Mouse (Mus musculus) liver, adult 2 months (tissue): ENCODE data around the gene Sox5.

Experiments used
- CTCF ChIP-seq: fragments of 200-500 bp; IDR thresholded peaks from 2 replicates; pipeline ENCODE4 v1.5.1; 2011; ENCODE audit warnings: low read depth, low read length, control low read depth
- POLR2A ChIP-seq: fragments of 200-500 bp; IDR thresholded peaks from 2 replicates; pipeline ENCODE4 v1.6.1; 2011; ENCODE audit warnings: low read length, control low read depth; ENCODE audit not compliant: insufficient read depth; ENCODE audit errors: extremely low read depth

DNA sequence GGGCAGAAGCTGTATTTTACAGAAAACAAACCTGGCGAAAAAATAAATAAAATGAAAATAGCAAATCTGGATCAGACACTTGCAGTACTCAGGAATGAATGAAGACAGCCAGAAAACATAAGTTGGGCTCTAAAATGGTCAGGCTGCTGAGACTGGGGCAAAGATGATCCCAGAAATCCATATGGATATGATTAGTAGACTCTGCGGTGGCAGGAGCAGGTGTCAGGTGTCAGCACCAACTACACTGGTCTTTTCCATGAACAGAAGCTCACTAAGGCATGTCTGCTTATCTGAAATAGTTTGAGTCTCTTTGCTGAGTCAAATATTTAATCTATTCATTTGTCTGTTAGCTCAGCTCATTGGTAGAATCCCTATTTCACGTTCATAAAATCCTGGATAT is 602.7 kb downstream of the Sox5 start:
- TF ChIP-seq CTCF (no peak), POLR2A (no peak)
